Mouse (Mus musculus): ENCODE results near the gene Gm20896. TPM values are rescaled to one million over a fixed set of nuclear protein-coding genes. Genes with fewer than 3 reads are reported as not detected.
"Not testable (repeated sequence)": the region's sequence is repeated elsewhere in the genome, so short reads cannot be mapped to it uniquely, and the experiment has no call there.

The Gm20896 gene
- total RNA-seq (2021), result not detected
- long read RNA-seq, result 0 reads

DNA sequence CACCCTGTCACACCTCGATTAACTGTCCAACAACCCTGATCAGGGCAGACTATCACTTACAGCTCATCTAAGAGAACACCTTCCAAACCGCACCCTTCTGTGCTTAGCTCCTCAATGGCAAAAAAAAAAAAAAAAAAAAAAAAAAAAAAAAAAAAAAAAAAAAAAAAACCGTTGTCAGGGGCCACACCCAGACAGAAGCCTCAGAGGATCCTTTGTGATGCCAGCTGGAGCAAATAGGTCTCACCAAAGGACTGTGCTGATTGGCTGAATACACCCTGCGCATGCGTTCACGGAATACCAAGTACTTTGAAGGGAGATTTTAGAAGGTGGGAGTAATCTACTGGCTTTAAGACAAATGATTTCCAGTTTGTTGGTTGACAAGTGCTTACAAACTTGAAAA lies at the start of gene Gm20896:
Gm20896 (minus strand) TSS at position 101 of the 400 bp plus-strand sequence.
- DNase-seq (ENCODE audit: low spot score in 2 of 2), result not testable (repeated sequence)

Measured in layer of hippocampus, postnatal 10 days (tissue).